Mouse (Mus musculus) lung, postnatal 4 days (tissue): Measurements from ENCODE around the gene Ppbp.

Experiments used
- DNase-seq, 2 experiments: peaks; one replicate each; pipeline ENCODE4 v3.0.0; 2021

The Ppbp gene

DNA sequence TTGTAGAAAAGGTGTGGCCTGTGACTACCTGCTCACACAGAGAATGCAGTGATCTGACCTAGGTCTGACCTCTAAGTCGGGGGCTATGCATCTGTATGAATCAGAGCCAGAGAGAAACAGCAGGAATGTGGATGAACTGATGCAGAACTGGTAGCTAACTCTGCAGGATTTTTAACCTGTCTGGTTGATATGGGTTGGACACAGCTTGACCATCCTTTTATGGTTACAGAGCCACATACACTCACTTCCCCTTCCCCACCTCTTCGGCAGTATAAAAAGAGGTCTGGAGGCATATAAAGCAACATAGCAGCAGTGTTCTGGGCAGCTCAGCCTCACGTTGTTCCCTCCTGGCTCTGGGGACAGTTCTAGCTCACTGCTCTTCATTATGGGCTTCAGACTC is at the start of gene Ppbp:
Ppbp (plus strand) TSS at position 301 of the 400 bp plus-strand sequence.
- DNase-seq, result no peak

DNA sequence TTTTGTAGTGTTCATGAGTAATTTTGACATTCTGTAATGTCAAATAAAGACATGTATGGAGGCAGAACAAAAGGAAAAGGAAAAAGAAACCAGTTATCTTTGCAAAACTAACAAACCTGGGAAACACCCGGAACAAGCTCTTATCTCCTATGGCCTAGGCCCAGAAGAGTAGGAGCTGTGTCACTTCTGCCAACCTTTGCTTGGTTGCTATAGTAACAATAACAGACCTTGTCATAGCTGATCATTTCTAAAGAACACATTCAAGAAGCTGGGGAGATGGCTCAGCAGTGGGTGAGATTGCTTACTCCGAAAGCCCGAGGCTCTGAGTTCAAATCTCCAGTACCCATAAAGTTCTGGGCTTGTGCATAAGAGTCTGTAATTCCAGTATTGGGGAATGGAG is 45.7 kb upstream of the Ppbp start:
- no peak for DNase-seq

DNA sequence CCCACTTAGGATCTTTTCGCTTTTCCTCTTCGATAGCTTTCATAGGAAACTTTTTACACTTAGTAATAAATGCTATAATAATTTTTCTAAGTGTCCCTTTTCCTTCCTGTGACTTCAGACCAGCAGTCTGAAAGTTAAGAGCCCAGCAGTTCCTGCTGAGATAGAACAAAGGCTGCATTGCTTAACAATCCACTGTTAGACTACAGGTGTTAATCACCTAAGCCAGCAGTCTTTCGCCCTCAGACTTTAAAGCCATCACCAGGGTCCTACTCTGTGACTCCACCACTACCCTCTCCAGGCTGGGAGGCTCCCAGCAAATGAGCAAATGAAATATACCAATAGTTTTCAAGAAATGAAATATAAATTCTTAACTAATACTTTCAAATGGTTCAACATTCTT is 40.1 kb upstream of the Ppbp start:
- no peak for DNase-seq

DNA sequence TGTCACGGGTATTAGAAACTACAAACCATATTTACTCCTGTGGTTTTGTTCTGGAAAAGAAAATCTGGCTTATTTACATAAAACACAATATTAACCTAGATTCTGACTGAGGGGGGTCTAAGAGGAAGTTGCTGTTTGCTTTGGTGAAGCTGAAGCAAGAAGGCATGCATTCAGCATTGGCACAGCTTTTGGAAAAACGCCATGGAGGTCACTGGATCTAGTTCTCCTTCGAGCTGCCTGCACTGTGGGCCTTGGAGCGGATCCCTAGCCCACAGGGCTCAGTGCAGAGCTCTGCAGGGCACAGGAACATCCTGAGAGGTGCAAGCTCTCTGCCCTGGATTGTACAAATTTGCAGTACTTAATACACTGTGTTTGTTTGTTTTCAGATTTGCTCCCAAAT is 36.8 kb upstream of the Ppbp start:
- peak; percentile 30 to 43 for DNase-seq

DNA sequence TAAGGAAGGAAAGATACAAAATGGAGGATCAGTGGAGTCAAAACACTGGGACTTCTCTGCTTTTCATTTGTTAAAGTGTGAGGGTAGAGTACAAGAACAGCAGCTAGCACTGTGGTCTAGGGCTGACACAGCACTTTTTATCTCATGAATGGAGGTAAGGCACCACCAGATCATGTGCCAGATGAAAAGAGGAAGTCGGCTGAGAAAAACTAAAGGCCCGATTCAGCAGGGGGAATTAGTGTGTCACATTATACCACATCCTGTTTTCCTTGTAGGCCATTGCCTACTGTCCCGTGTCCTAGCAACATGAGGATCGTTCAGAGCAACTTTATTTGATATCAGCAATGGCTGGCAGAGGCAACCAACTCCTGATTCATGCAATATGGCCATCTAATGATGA is 26.3 kb upstream of the Ppbp start:
- peak in 1 of 2 experiments; percentile 31 for DNase-seq

DNA sequence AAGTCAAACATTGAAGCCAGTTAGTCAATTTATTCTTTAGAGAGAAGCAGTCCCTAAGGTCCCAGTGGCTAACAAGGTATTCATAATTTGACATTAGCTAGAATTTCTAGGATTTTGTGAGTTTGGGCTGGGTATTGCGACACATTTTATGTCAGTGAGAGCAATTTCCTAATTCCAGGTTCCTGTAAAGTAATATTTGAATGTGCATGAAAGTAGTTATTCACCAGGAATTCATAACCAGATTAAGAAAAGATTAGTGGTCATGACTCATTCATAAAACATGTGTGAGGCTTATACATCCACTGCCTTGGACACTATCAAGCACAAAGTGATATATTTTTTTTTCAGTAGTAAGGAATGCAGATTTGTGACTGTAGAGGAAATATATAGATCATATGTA is 14.4 kb upstream of the Ppbp start:
- DNase-seq, result no peak

DNA sequence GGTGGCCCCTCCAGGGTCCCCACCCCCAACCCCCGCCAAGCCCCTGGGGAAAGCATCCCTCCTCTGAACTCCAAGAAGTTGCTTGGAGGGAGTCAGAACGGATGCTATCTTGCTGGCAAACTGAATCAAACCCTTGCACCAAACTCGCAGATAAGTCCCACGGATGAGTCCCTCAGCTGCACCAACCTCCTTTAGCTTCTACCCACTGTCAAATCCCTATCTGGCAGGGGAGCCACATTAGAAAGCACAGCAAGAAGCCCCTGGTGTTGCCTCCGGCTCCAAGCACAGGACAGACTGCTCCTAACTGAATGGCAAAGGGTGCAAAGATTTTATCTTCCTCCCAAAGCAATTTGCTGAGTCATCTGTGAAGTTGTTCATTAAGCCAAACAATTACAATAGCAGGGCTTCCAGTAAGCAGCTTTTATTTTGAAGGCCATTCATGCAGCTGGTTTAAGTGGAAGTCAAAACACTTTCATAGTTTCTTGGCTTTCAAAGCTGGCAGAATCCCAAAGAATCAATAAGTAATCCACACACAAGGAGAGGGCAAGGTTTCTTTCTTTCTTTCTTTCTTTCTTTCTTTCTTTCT is 10.2 kb upstream of the Ppbp start:
- DNase-seq, result no peak

DNA sequence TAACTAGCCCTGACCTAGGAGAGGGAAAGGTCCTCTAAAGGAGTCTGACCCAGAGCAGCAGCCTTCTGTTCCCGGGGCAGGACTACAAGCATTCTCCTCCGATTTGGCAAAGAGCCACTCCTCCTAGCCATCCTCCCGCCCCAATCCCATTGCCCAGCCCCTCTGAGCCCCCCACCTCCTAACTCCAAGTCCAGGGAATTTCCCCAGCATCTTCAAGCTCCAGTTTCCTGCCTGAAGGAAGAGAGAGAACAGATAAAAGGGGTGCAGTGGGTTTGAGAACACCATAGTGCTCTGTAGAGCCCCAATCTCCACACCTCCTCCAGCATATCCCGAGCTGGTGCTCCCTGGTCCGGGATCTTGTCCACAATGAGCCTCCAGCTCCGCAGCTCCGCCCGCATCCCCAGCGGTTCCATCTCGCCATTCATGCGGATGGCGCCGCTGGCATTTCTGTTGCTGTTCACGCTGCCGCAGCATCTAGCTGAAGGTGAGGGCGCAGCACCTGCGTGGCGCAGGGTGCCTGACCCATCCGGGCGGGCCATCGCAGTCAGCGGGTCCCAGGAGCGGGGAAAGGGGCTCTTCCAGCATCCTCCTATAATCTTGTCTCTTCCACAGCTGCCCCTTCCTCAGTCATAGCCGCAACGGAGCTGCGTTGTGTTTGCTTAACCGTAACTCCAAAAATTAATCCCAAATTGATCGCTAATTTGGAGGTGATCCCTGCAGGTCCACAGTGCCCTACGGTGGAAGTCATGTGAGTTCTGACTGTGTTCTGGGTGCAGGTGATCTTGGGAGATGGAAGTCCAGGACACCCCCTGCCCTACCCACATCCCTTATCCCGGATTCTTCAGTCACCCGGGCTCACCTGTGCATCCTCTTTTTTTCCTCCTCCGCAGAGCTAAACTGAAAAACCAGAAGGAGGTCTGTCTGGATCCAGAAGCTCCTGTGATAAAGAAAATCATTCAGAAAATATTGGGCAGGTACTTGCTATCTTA is 8.9 kb upstream of the Ppbp start, which contains the start of gene Cxcl5:
Cxcl5 (plus strand) TSS at position 284 of the 989 bp plus-strand sequence.
- no peak for DNase-seq

DNA sequence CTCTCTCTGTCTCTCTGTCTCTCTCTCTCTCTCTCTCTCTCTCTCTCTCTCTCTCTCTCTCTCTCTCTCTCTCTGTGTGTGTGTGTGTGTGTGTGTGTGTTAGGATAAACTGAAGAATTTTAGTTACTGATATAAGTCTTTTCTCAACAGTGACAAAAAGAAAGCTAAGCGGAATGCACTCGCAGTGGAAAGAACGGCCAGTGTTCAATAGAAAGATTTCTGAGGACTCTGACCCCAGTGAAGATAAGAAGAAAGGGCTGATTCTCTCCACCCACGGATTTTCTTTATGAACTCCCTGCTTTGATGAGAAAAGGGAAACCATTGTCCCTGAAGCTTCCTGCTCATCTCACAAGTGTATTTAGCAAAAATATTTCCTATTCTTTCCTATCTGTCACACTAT is 8.0 kb upstream of the Ppbp start:
- no peak for DNase-seq

DNA sequence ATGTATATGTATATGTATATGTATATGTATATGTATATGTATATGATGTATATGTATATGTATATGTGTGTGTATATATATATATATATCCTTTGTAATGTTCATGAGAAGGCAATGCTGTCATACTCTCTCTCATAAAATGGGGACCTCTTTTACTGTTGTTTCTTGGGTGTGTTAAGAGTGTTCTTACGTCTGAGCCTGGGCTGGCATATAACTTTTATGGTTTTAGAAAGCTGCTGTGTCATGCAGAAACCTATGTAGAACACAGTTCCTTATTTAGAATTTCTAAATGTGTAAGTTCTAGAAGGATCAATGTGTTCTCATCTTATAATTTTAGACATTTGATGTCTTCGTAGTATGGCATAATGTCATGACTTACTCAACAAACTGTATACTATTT is 7.5 kb upstream of the Ppbp start:
- no peak for DNase-seq

DNA sequence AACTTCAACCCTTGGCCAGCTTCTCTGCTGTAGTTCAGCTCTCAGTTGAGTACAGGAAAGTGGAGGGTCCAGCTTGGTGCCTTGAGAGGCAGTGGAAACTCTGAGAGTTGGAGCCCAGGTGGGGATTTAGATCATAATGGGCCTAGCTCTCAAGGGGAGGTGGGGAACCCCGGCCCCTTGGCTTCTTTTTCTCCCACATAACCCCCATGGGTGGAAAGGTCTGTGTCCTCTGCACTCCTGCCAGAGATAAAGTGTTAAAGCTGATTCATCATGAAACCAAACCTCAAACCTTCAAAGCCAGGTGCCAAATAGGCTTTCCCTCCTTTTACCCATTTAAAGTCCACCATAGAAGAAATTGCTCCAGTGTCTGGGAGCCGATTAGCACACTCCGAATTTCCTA is 6.5 kb upstream of the Ppbp start:
- DNase-seq, result no peak

DNA sequence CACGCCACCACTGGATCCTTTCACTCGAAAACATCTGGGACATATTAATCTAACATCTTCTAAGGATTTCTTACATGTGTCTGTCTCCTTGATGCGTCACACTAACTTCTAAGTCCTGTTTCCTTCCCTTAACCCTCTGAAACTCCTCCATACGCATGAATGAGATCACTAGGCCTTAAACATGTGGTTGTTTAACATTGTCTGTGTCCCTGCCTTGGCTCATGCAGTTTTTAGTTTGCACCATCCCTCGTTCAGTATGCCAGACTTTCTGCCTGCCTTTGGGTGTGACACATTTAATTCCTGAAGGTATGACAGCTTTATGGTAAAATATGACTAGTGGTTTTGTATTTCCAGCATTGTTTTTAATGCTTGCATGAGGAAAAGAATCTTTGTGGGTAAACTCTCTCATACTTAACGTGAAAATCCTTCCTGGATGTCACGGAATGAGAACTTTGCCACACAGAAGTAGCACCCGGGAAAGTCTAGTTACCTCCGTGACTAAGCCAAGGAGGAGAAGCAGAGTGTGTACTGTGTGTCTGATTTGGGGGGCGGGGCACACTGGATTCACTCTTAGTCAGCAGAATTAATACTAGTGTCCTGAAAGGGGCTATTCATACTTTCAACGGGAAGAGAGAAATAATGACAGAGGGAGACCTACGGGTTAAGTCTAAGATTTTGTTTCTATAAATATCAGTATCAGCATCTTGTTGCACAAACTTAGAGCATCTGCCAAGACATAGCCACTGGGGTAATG is 4.2 kb upstream of the Ppbp start:
- no peak for DNase-seq

DNA sequence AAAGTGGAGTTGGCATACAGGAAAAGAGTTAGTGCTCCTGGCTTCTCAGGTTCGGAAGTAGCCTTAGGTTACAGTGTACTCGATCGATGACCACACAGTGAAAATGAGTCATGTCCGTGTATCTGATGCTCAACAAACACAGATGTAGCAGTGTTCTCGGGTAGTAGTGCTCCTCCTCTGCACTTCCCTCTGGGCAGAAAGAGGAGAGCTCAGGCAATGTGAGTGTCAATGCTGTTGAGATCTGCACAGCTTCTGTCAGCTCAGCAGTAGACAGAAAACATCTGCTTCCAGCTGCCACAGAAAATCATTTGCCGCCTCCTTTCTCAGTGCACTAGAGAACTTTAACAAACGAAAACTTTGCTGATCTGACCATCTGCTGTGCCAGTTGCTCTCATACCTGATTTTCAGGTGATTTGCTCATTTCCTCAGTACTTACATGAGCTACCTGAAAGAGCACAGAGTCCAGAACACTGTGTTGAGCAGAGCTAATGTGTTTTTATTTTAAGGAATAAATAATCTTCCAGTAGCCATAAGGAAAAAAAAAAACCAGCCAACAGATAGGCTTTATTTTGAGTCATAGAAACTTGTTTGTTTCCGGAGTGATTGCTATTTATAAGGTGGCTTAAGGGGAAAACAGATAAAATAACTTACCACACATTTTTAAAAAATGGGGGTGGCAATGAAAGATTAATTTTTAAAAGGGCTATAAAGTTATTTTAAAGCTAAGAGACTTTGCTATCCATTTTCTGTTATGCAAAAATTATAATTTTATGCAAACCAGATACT is 2.3 kb upstream of the Ppbp start:
- no peak for DNase-seq

DNA sequence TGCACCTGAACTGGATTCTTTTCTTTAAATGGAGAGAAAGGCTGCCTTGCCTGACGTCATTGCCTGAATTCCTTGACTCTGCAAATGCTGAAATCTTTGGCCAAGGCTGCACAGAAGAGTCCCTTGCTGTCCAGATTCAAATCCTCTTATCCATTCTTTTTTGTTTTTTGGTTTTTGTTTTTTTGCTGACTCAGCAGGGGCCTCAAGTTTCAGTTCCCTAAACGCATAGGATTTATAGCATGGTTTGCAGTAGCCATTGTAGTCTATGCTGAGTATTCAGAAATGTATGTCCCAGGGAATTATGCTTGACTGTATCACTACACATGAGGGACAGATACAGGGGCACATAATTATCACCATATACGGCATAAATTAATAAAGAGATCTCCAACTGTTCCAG is 3.1 kb downstream of the Ppbp start:
- no peak for DNase-seq

DNA sequence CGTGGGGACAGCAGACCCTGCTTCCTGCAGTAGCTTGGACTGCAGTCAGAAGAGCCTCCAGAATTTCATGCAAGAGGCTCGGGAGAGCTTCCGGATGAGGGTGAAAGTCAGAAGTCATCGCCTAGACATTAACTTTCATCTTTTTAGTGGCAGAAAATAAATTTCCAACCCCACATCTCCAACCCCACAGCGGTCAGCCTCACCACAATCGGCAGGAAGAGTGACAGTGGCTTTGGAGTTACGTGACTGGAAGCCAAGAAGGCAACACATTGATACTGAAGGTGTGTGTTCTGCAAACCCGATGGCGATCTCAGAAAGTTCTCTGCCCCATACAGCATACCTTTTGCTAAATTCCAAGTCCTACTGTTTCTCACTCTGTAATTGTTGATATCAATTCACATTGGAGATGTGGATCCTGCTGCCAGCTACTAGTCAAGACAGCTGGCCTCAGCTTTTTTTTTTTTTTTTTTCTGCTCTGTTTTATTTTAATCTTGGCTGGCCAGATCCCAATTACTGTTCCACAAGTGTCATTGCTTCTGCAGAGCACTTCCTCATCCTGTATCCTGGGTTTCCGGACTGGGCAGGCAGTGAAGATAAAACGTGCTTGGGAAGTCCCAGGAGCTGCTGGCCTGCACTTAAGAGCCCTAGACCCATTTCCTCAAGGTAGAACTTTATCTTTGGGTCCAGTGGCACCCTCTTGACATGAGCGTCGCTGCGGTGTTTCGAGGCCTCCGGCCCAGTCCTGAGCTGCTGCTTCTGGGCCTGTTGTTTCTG is 3.7 kb downstream of the Ppbp start, which contains the start of gene Pf4:
Pf4 (plus strand) TSS at position 556 of the 774 bp plus-strand sequence.
- DNase-seq, result peak; percentile 26 to 54

DNA sequence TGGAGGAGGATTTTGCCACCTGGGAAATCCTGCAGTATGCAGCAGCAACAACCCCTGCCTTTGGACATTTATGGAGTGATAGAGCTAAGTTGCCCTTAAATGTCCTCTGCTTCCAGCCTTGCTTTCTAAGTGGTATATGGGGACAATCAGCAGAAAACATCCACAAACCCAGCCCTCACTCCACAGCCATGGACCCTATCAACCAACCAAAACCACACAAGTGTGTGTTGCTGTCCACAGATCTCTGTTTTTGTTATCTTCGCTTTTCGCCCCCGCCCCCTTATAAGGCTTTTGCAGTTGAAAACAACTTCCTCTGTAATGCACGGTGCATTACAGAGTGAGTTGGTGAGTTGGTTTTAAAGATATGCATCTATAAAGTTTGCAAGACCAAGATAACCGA is 7.2 kb downstream of the Ppbp start:
- no peak for DNase-seq

DNA sequence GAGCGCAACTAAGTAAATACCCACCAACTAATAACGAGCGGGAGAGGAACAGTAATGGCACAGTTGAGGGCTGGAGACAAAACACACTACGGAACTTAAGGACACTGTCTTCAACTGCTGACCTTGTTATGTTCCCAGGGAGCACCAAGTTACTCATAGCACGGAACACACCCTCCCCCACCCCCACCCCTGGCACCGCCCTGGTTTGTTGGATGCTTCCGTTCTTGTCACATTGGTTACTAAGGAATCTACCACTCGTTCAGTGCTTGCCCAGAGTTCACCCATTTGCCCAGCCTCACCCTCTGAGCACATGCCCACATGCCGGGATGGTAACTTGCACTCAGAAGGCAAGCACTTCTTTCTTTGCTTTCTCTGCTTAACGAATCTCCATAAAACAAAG is 9.3 kb downstream of the Ppbp start:
- no peak for DNase-seq

DNA sequence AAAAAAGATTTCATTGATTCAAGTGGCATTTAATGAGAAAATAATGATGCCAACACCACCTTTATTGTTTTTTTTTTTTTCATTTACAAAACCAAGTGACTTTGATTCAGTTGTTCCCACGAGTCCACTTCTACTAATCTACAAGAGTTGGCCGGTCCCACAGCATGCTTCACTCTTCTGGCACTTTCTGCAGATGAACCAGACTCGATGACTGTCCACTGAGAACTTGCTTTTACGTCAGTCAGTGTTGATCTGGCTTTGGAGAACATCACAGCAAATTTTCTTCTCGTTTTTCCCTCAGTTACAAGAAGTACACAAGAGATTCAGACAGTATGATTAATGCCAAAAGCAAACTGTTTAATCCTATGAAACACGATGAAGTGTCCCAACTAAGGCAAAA is 10.5 kb downstream of the Ppbp start:
- no peak for DNase-seq

DNA sequence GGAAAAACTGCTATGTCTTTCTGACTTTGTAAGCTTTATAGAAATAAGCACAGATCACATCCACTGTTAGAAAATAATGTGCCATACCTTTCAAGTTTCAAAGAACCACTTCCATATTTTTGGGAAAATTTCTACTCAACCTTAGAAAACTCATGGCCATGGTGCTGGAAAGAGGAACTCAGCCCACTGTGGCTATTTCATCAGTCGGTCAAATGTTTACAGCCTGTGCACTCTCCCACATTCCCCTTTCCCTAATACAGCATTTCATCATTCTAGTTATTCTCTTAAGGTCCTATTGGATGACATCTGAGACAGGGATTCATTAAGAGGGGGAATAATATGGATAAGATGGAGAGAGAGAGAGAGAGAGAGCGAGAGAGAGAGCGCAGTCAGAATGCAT is 15.4 kb downstream of the Ppbp start:
- DNase-seq, result no peak

DNA sequence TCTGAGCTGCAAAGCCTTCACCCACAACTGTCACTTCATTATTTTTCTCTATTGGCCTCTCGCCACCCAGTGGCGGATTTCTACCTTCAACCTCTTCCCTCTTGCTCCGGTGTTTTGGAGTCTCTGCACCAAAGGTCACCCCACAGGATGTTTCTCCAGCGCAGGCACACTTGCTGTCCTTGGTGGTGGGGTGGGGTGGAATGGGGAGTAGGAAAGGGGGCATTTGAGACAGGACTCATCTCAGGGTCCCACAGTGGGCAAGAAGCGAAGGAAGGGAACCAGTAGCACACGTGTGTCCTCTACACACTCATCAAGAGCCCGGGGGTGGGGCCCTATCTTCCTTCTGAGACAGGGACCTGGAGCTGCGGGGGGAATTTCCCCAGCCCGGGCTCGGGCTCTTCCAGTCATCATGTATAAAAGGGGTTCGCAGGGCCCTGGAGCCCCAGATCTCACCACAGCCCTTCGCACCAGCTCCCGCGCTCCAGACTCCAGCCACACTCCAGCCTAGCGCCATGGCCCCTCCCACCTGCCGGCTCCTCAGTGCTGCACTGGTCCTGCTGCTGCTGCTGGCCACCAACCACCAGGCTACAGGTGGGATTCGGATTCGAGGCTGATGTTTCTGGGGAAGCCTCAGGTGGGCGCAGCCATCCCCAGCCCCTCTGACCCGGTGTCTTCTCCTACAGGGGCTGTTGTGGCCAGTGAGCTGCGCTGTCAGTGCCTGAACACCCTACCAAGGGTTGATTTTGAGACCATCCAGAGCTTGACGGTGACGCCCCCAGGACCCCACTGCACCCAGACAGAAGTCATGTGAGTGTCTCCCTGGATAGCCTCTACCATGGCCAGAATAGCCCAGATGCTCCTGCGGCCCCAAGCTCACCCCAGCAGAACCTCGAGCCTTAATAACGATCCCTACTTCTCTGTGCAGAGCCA is 17.6 kb downstream of the Ppbp start, which contains the start of gene Cxcl3:
Cxcl3 (plus strand) TSS at position 445 of the 930 bp plus-strand sequence.
- DNase-seq, result peak; percentile 39 to 55

DNA sequence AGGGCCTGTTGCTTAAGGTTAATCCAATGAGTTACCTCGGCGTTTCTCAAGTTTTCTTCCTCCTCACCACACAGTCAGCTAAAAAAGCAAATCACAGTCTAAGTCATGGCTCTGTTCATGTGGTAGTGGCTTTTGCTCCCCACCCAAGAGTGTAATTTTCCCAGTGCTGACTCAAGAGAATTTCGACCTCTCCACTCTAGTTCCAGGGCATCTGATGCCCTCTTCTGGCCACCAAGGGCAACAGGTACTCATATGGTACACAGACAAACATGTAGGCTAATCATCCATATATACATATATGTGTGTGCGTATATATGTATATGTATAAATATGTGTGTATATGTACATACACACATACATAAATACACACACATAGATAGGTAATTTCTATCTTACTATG is 19.8 kb downstream of the Ppbp start:
- no peak for DNase-seq
